Mouse (Mus musculus) heart, postnatal 36 days (tissue): ENCODE measurements around the gene Sun1. TPM values are rescaled to one million over a fixed set of nuclear protein-coding genes. Genes with fewer than 3 reads are reported as not detected.

Experiments used
- DNase-seq, 2 experiments: peaks; one replicate each; pipeline ENCODE4 v3.0.0; 2021 to 2022
- intact Hi-C: fragments of 180-260 bp; cut with DNase I; formaldehyde crosslinking; loops from one replicate; pipeline ENCODE4 v1.15.1; 2025
- total RNA-seq, 2 experiments: library from RNA; stranded (reverse); gene quantifications; 2 replicates each; pipeline ENCODE4 v1.2.3; 2021

The Sun1 gene
- total RNA-seq, 2 experiments from 2014 or later = 48.2 to 50.1 TPM

GRCm38 (mm10) chr5:139206525-139206924, 6.1 kb downstream of the Sun1 start:
- no peak for DNase-seq
- intact Hi-C loops = no loop called here

GRCm38 (mm10) chr5:139208183-139208582, 7.7 kb downstream of the Sun1 start:
- intact Hi-C loops = no loop called here

GRCm38 (mm10) chr5:139208871-139209684, 8.6 kb downstream of the Sun1 start:
- DNase-seq = no peak
- intact Hi-C loops = no loop called here

More at GRCm38 (mm10) chr5:139208183-139208582, 7.7 kb downstream of the Sun1 start:
- no peak for DNase-seq

- no peak for DNase-seq
- intact Hi-C loops = no loop called here
Observed at GRCm38 (mm10) chr5:139209685-139210026, 9.2 kb downstream of the Sun1 start.

- intact Hi-C loops = no loop called here
- DNase-seq = no peak
Observed at GRCm38 (mm10) chr5:139211737-139212385, 11.4 kb downstream of the Sun1 start.

- intact Hi-C loops = no loop called here
- DNase-seq = no peak
Observed at GRCm38 (mm10) chr5:139214298-139214697, 13.9 kb downstream of the Sun1 start.

- intact Hi-C loops = no loop called here
- DNase-seq = no peak
Observed at GRCm38 (mm10) chr5:139215184-139215583, 14.7 kb downstream of the Sun1 start.

GRCm38 (mm10) chr5:139216121-139216520, 15.7 kb downstream of the Sun1 start:
- DNase-seq = no peak
- intact Hi-C loops = no loop called here

GRCm38 (mm10) chr5:139216774-139217173, 16.3 kb downstream of the Sun1 start:
- intact Hi-C loops = no loop called here
- no peak for DNase-seq

GRCm38 (mm10) chr5:139220006-139220515, 19.6 kb downstream of the Sun1 start:
- no peak for DNase-seq
- intact Hi-C loops = loop anchor here (2.0 kb wide), 1 partner anchor 19 kb away; the partner anchor contains the start of gene Sun1

GRCm38 (mm10) chr5:139220610-139221009, 20.2 kb downstream of the Sun1 start:
- DNase-seq = peak; percentile 33 to 42
- intact Hi-C loops = loop anchor here (2.0 kb wide), 1 partner anchor 20 kb away; the partner anchor contains the start of gene Sun1

GRCm38 (mm10) chr5:139223331-139223730, 22.9 kb downstream of the Sun1 start:
- intact Hi-C loops = no loop called here
- DNase-seq = no peak

GRCm38 (mm10) chr5:139227236-139227635, 26.8 kb downstream of the Sun1 start:
- intact Hi-C loops = no loop called here
- no peak for DNase-seq

- intact Hi-C loops = no loop called here
- no peak for DNase-seq
Observed at GRCm38 (mm10) chr5:139227645-139228044, 27.2 kb downstream of the Sun1 start.

- intact Hi-C loops = no loop called here
- DNase-seq = no peak
Observed at GRCm38 (mm10) chr5:139228318-139228717, 27.9 kb downstream of the Sun1 start.

GRCm38 (mm10) chr5:139229716-139230115, 29.3 kb downstream of the Sun1 start:
- DNase-seq = no peak
- intact Hi-C loops = no loop called here

- DNase-seq = no peak
- intact Hi-C loops = no loop called here
Observed at GRCm38 (mm10) chr5:139232083-139232482, 31.6 kb downstream of the Sun1 start.

- intact Hi-C loops = no loop called here
Observed at GRCm38 (mm10) chr5:139234423-139234822, 34.0 kb downstream of the Sun1 start.

GRCm38 (mm10) chr5:139237436-139237835, 37.0 kb downstream of the Sun1 start:
- DNase-seq = no peak
- intact Hi-C loops = no loop called here

More at GRCm38 (mm10) chr5:139234423-139234822, 34.0 kb downstream of the Sun1 start:
- DNase-seq = no peak

- no peak for DNase-seq
- intact Hi-C loops = no loop called here
Observed at GRCm38 (mm10) chr5:139241022-139241761, 40.8 kb downstream of the Sun1 start.

GRCm38 (mm10) chr5:139243384-139243783, 42.9 kb downstream of the Sun1 start:
- intact Hi-C loops = no loop called here
- no peak for DNase-seq
